Mouse (Mus musculus) brain, embryonic 14.5 days (tissue): ENCODE measurements around the gene Ciao2a.

Source experiments
- CTCF ChIP-seq: fragments of 200-500 bp; IDR thresholded peaks from 2 replicates; pipeline ENCODE4 v1.5.1; 2012; ENCODE audit warnings: inconsistent platforms, mild to moderate bottlenecking, moderate library complexity, borderline replicate concordance; ENCODE audit not compliant: insufficient read depth, insufficient read length; ENCODE audit errors: extremely low read depth
- POLR2A ChIP-seq: fragments of 200-500 bp; IDR thresholded peaks from 2 replicates; pipeline ENCODE4 v1.6.1; 2012; ENCODE audit warnings: mild to moderate bottlenecking, inconsistent platforms, borderline replicate concordance; ENCODE audit not compliant: poor library complexity, insufficient read depth, insufficient read length, severe bottlenecking; ENCODE audit errors: extremely low read depth

DNA sequence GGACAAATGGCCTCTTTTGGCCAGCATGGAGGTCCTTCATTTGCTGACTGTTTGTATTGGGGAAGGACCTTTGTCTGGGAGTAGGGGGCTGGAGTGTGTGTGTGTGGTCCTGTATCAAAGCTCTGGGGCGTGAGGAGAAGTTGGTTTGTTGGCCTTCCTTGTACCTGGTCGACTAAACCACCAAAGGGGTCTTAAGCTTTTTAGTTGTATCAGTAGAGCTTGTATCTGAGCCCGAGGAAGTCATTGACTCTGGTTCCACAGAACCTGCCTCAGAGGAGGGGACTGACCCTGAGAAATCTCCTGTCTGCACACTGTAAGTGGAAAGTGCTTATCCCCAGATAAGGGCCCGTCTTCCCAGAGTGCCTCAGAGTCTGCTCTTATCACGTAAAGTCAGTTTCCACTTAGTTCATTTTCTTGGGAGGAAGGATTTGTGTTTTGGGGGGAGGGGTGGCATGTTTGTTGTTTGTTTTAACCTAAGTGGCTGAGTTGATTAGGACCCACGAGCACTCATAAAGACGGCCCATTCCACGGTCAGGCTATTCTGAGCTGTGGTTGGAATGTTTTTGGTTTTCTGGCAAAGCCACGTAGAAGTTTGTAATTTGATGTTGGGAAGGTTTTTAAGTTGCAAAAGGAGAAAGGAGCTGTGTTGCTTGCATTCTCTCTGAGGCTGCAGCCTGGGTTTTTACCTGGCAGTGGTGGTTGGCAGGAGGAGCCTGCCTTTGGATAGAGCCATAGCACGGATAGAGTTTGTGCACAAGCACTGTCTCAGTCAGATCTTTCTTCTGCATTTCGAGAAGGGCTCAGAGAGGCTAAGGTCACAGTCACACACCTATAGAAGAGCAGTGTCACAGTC, 55.6 kb downstream of the Ciao2a start:
- TF ChIP-seq CTCF = no peak
- no peak for TF ChIP-seq POLR2A
